Mouse (Mus musculus) C2C12 (cell line): ENCODE data around the gene Gm4553. TPM values are rescaled to one million over a fixed set of nuclear protein-coding genes. Genes with fewer than 3 reads are reported as not detected.
"Not testable (repeated sequence)": the region's sequence is repeated elsewhere in the genome, so short reads cannot be mapped to it uniquely, and the experiment has no call there.

Experiments
- H3K27me3 ChIP-seq: one replicate; pipeline ENCODE4 v1.6.1; 2011; ENCODE audit not compliant: control insufficient read depth, insufficient read depth, insufficient read length
- H3K36me3 ChIP-seq: one replicate; pipeline ENCODE4 v1.6.1; 2011; ENCODE audit not compliant: control insufficient read depth, insufficient read depth
- H3K4me3 ChIP-seq: one replicate; pipeline ENCODE4 v1.5.1; 2011; ENCODE audit warnings: mild to moderate bottlenecking, control low read depth; ENCODE audit not compliant: poor library complexity, insufficient read depth, severe bottlenecking
- H3K79me2 ChIP-seq: one replicate; pipeline ENCODE4 v1.6.1; 2011; ENCODE audit not compliant: control insufficient read depth, insufficient read depth
- H3K79me3 ChIP-seq: one replicate; pipeline ENCODE4 v1.6.1; 2011; ENCODE audit warnings: low read depth, control low read depth
- H3ac ChIP-seq: one replicate; pipeline ENCODE3; 2011; ENCODE audit warnings: low read depth; ENCODE audit not compliant: control insufficient read depth, insufficient read length
- CEBPB ChIP-seq: IDR thresholded peaks from one replicate; pipeline ENCODE4 v1.6.1; 2011; ENCODE audit warnings: low read depth, mild to moderate bottlenecking, control low read depth, moderate library complexity
- CTCF ChIP-seq: IDR thresholded peaks from one replicate; pipeline ENCODE4 v1.5.1; 2011; ENCODE audit not compliant: control insufficient read depth, insufficient read depth, insufficient read length
- FOSL1 ChIP-seq: IDR thresholded peaks from one replicate; pipeline ENCODE4 v1.8.0; 2011; ENCODE audit warnings: mild to moderate bottlenecking, low read length; ENCODE audit not compliant: poor library complexity, insufficient read depth, severe bottlenecking
- MAX ChIP-seq: IDR thresholded peaks from one replicate; pipeline ENCODE4 v1.6.1; 2011; ENCODE audit warnings: mild to moderate bottlenecking, control low read depth
- MYOD1 ChIP-seq: IDR thresholded peaks from one replicate; pipeline ENCODE4 v1.6.1; 2011; ENCODE audit warnings: low read depth; ENCODE audit not compliant: control insufficient read depth, insufficient read length
- MYOG ChIP-seq: IDR thresholded peaks from one replicate; pipeline ENCODE4 v1.6.1; 2011; ENCODE audit not compliant: control insufficient read depth, insufficient read length; ENCODE audit errors: extremely low read depth
- USF1 ChIP-seq: IDR thresholded peaks from one replicate; pipeline ENCODE4 v1.6.1; 2011; ENCODE audit warnings: low read depth, mild to moderate bottlenecking, control low read depth, moderate library complexity
- polyA plus RNA-seq: library from polyadenylated mRNA; unstranded; fragments of >200 nt; fragmentation: generic; extraction: Trizol; gene quantifications from one replicate; pipeline ENCODE4 v1.2.1, GENCODE M21; 2012; ENCODE audit warnings: missing spikeins

The Gm4553 gene
- polyA plus RNA-seq, 1 experiment, result not detected

DNA sequence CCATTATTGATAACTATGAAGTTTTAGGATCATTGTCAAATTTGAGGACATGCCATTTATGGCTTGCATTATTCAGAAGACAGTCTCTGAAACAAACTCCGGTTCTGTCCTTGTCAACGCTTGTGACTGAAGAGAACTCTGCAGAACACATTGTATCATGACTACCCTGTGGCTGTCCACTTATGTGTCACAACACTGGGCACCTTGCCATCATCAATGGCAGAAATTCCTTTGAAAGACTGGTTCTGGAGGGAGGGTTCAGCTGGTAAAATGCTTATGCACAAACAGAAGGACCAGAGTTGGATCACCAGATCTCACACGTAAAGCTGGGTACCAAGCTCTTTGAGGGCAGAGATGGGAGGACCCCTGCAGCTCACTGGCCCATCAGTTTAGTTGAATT lies 6.2 kb downstream of the Gm4553 start:
- H3K79me3 ChIP-seq, result no peaks in the 10 kb centered on the region
- H3K79me2 ChIP-seq, result no peaks in the 10 kb centered on the region
- H3K36me3 ChIP-seq, result no peaks in the 10 kb centered on the region
- H3K4me3 ChIP-seq, result no peak overlapping the region
- no peak overlapping the region for H3ac ChIP-seq
- peaks cover 25% of the 10 kb centered on the region for H3K27me3 ChIP-seq
- TF ChIP-seq CTCF (no peak), USF1 (no peak), CEBPB (no peak), FOSL1 (no peak), MYOG (no peak), MAX (no peak), MYOD1 (no peak)

DNA sequence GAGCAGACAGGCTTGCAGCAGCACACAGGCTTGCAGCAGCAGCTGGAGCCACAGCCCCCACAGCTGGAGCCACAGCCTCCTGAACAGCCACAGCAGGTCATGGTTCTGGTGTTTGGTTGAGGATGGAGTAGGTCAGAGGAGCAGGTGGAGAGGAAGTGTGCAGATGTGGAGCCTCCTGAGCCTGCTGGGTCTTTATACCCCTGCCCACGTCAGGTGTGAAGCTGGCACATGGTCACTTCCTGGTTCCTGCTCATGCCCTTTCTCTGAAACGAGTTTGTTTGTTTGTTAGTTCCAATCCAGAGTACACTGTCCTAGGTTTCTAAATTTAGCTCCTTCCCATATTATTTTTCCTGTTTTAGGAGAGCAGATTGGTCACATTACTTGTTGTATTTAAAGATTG lies 8.5 kb downstream of the Gm4553 start, which contains the start of gene Gm29735:
TSS of gene Gm29735 (minus strand) at position 101 of the 400 bp plus-strand sequence.
- H3K4me3 ChIP-seq, H3K79me3 ChIP-seq, H3K36me3 ChIP-seq, H3ac ChIP-seq, H3K79me2 ChIP-seq: not testable (repeated sequence)
- peaks cover 22% of the 10 kb centered on the region for H3K27me3 ChIP-seq

DNA sequence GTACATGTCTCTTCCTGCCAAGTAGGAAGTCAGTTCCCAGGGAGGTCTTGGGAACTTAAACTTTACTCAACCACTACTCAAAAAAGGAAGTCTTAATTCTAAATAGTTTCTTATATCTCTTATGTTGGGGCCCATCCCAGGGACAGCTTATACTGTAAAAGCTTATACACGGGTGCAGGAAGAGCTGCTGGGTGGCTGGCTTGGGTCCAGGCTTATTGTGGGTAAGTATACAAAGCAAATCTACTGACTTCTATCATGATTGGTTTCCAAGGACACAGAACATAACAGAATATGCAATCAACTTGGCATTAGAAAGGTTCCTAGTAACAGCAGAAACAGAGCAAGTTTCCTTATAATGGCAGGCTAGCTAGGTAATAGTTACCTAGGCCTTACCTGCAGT lies 10.2 kb downstream of the Gm4553 start:
- Histone ChIP-seq H3K79me2 (no peaks in the 10 kb centered on the region), H3K27me3 (peaks cover 14% of the 10 kb centered on the region), H3K79me3 (no peaks in the 10 kb centered on the region), H3K36me3 (no peaks in the 10 kb centered on the region), H3ac (no peak overlapping the region), H3K4me3 (no peak overlapping the region)
- no peak for TF ChIP-seq CEBPB
- TF ChIP-seq MAX, result no peak
- no peak for TF ChIP-seq CTCF
- no peak for TF ChIP-seq MYOD1
- no peak for TF ChIP-seq FOSL1
- TF ChIP-seq USF1, result no peak
- no peak for TF ChIP-seq MYOG

DNA sequence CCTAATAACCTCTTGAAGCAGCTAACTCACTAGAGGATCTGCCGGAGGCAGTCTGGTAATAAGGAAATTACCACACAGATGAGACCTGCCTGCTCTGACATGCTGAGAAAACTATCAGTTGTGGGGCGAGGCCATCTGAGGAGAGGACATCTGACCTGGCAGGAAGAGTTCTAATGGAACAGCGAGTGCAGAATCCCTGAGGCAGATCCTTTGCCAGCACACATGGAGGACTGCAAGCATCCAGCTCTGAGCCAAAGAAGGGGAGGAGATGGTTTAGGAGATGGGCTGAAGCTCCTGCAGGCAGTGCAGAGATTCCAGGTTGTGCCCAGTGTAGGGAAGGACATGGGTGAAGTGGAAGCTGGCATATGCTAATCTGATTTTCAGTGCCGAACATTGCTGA lies 13.3 kb downstream of the Gm4553 start:
- Histone ChIP-seq H3K4me3 (no peak overlapping the region), H3K79me2 (no peaks in the 10 kb centered on the region), H3K27me3 (peaks cover 9% of the 10 kb centered on the region), H3ac (no peak overlapping the region), H3K79me3 (no peaks in the 10 kb centered on the region), H3K36me3 (no peaks in the 10 kb centered on the region)
- no peak for TF ChIP-seq USF1
- TF ChIP-seq MAX, result no peak
- no peak for TF ChIP-seq CEBPB

DNA sequence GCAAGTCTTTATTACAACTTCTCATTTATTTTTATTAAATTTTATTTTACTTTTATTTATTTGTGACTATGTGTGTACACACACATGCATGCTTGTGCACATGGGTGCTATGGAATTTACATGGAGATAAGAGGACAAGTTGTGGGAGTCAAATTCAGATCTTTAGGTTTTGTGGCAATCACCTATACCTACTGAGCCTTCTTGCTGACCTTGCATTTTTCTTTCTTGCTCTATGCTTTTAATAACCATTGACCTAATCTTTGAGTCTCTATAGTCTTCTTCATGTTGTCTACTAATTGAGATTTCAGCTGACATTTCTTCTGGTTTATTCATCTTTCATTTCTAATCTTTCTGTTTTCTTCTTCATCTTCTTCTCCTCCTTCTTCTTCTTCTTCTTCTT lies 16.9 kb downstream of the Gm4553 start:
- TF ChIP-seq MYOD1, result no peak
- no peak for TF ChIP-seq CEBPB
- TF ChIP-seq MAX, result no peak
- no peak for TF ChIP-seq CTCF
- TF ChIP-seq MYOG, result no peak
- no peak for TF ChIP-seq FOSL1
- no peak for TF ChIP-seq USF1
- Histone ChIP-seq H3K79me3 (no peaks in the 10 kb centered on the region), H3K4me3 (no peak overlapping the region), H3ac (no peak overlapping the region), H3K79me2 (no peaks in the 10 kb centered on the region), H3K36me3 (no peaks in the 10 kb centered on the region), H3K27me3 (peaks cover 3% of the 10 kb centered on the region)

DNA sequence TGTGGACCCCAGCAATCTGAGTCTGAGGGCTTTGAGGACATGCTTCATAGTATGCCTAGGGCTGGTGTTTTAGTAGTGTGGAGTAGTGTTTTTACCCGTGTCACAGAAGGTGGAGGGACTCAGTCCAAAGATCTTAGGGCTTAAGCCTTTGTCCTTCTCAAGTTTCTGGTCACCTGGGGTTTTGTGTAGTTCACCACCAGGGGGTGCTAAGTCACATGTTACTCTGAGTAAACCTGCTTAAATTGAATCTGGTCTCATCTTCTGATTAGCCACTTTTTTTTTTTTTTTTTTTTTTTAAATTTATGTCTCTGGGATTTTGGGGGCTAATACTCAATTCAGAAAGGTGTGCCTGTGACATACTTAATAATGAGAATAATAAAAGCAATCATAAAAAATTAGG lies 19.5 kb downstream of the Gm4553 start:
- TF ChIP-seq CEBPB, result no peak
- no peak for TF ChIP-seq USF1
- no peak for TF ChIP-seq FOSL1
- TF ChIP-seq MYOD1, result no peak
- TF ChIP-seq MAX, result no peak
- no peak for TF ChIP-seq MYOG
- TF ChIP-seq CTCF, result no peak
- H3K4me3 ChIP-seq, result no peak overlapping the region
- no peak overlapping the region for H3ac ChIP-seq
- H3K36me3 ChIP-seq, result no peaks in the 10 kb centered on the region
- no peaks in the 10 kb centered on the region for H3K27me3 ChIP-seq
- H3K79me2 ChIP-seq, result no peaks in the 10 kb centered on the region
- no peaks in the 10 kb centered on the region for H3K79me3 ChIP-seq
